In the genomic region with DNA sequence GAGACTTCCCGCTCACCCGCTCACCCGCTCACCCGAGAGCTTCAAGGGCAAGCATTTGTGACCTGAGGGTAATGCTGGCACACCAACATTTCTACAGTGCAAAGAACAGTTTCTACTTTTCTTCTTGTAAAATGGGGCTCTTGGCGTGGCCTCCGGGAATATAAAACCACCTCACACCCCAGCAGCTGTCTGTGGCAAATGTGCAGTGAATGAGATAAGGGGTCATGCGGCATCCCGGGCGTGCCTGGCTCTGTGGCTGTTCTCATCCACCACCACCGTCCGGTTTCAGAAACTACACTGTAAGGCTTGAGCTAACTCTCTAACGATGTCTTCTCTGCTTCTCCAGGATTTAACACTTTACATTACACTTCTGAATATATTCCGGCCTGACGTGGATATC, we compare ENCODE assay signal across 13 mouse cellular contexts. TPM values are rescaled to one million over a fixed set of nuclear protein-coding genes. Genes with fewer than 3 reads are reported as not detected.
DNase-seq lines count a peak whose midpoint lies in the region; ATAC-seq lines count a peak whose summit lies in the region.
"Had no signal": no experiment of that assay in that cellular context is flagged by ENCODE, and none has a peak within 500 bp of the region (broad histone marks: within the 10 kb centered on the region; RNA-seq: fewer than 3 reads in every experiment).

No protein-coding gene starts in this region.

- H3K27me3 ChIP-seq in heart, embryonic 13.5 days (replicated peaks) = peaks cover 12% of the 10 kb centered on the region
- H3K27me3 ChIP-seq in liver, embryonic 16.5 days (ENCODE audit: control insufficient read depth, insufficient read depth, low read depth, low read length) = no peaks in the 10 kb centered on the region
- H3K27me3 ChIP-seq in midbrain, embryonic 10.5 days (ENCODE audit: low read depth, poor library complexity, severe bottlenecking) = no peaks in the 10 kb centered on the region
- no peaks in the 10 kb centered on the region for H3K27me3 ChIP-seq in forebrain, embryonic 12.5 days
- H3K27me3 ChIP-seq: CH12.LX; embryonic facial prominence, embryonic 15.5 days; limb, embryonic 12.5 days had no signal

- peaks cover 26% of the 10 kb centered on the region for H3K4me1 ChIP-seq in heart, embryonic 13.5 days
- peaks cover 34% of the 10 kb centered on the region for H3K4me1 ChIP-seq in liver, embryonic 16.5 days (ENCODE audit: control insufficient read depth, low read depth, low read length)
- H3K4me1 ChIP-seq in midbrain, embryonic 10.5 days = no peaks in the 10 kb centered on the region
- no peaks in the 10 kb centered on the region; the same call in 1 of the 2 replicates for H3K4me1 ChIP-seq in forebrain, embryonic 12.5 days
- H3K4me1 ChIP-seq: embryonic facial prominence, embryonic 15.5 days; limb, embryonic 12.5 days had no signal

- H3K27ac ChIP-seq in heart, embryonic 13.5 days (replicated peaks) = no peak overlapping the region
- peak overlapping the region; percentile 94 for H3K27ac ChIP-seq in liver, embryonic 16.5 days (ENCODE audit: low read length)
- H3K27ac ChIP-seq in midbrain, embryonic 10.5 days (replicated peaks) = no peak overlapping the region
- H3K27ac ChIP-seq in forebrain, embryonic 12.5 days = no peak overlapping the region
- H3K27ac ChIP-seq: embryonic facial prominence, embryonic 15.5 days; gastrocnemius, adult 2 months; limb, embryonic 12.5 days had no signal

- no peak for DNase-seq in heart, postnatal 14 days
- peak; percentile 89 for DNase-seq in 416B (ENCODE audit: low read depth)
- DNase-seq in c-Kit-positive CD71-positive TER-119-negative erythroid progenitor cells, embryonic 14.5 days (ENCODE audit: low read depth) = peak; percentile 80
- DNase-seq in midbrain, embryonic 10.5 days (ENCODE audit: low spot score) = no peak
- no peak for DNase-seq in cerebellum, adult 9-10 months
- DNase-seq: gastrocnemius, adult 2 months; midbrain, embryonic 14.5 days had no signal

- no peaks in the 10 kb centered on the region for H3K36me3 ChIP-seq in heart, embryonic 13.5 days
- no peaks in the 10 kb centered on the region for H3K36me3 ChIP-seq in liver, embryonic 16.5 days (ENCODE audit: control insufficient read depth, insufficient read depth)
- H3K36me3 ChIP-seq in midbrain, embryonic 10.5 days = no peaks in the 10 kb centered on the region
- no peaks in the 10 kb centered on the region for H3K36me3 ChIP-seq in forebrain, embryonic 12.5 days (replicated peaks)
- H3K36me3 ChIP-seq: embryonic facial prominence, embryonic 15.5 days; limb, embryonic 12.5 days had no signal

- no peaks in the 10 kb centered on the region for H3K9me3 ChIP-seq in heart, embryonic 13.5 days
- no peaks in the 10 kb centered on the region for H3K9me3 ChIP-seq in liver, embryonic 16.5 days (replicated peaks; ENCODE audit: control insufficient read depth, low read length)
- no peaks in the 10 kb centered on the region for H3K9me3 ChIP-seq in midbrain, embryonic 10.5 days (replicated peaks)
- H3K9me3 ChIP-seq in forebrain, embryonic 12.5 days = no peaks in the 10 kb centered on the region
- H3K9me3 ChIP-seq: embryonic facial prominence, embryonic 15.5 days; limb, embryonic 12.5 days had no signal

- peak overlapping the region; percentile 16; the same call in 1 of the 2 replicates for H3K4me3 ChIP-seq in heart, embryonic 13.5 days
- H3K4me3 ChIP-seq in liver, embryonic 16.5 days (ENCODE audit: low read depth, low read length) = peak overlapping the region; percentile 38
- no peak overlapping the region for H3K4me3 ChIP-seq in midbrain, embryonic 10.5 days
- H3K4me3 ChIP-seq in forebrain, embryonic 12.5 days (replicated peaks) = no peak overlapping the region
- H3K4me3 ChIP-seq: embryonic facial prominence, embryonic 15.5 days; gastrocnemius, adult 2 months; limb, embryonic 12.5 days had no signal

- peak overlapping the region; percentile 60 for H3K4me2 ChIP-seq in heart, embryonic 13.5 days
- peak overlapping the region; percentile 62 for H3K4me2 ChIP-seq in liver, embryonic 16.5 days (ENCODE audit: low read depth, low read length)
- H3K4me2 ChIP-seq in forebrain, embryonic 12.5 days = no peak overlapping the region
- H3K4me2 ChIP-seq: embryonic facial prominence, embryonic 15.5 days; limb, embryonic 12.5 days had no signal

- peak; percentile 74; the same call in 1 of the 2 replicates for ATAC-seq in heart, embryonic 13.5 days (ENCODE audit: extremely low read depth, insufficient number of reproducible peaks, low FRiP score, low TSS enrichment)
- peak; percentile 98 for ATAC-seq in liver, embryonic 16.5 days (ENCODE audit: low read depth)
- ATAC-seq in forebrain, embryonic 12.5 days (ENCODE audit: low FRiP score) = no peak

- intact Hi-C loops in heart, postnatal 14 days (cut with DNase I) = no loop called here

- H3K9ac ChIP-seq in heart, embryonic 13.5 days = peak overlapping the region; percentile 34; the same call in 1 of the 2 replicates
- H3K9ac ChIP-seq in liver, embryonic 16.5 days (ENCODE audit: low read depth, low read length) = peak overlapping the region; percentile 54
- no peak overlapping the region for H3K9ac ChIP-seq in forebrain, embryonic 12.5 days
- H3K9ac ChIP-seq: embryonic facial prominence, embryonic 15.5 days; limb, embryonic 12.5 days had no signal

- WGBS in heart, embryonic 13.5 days = 31% methylated on average over 14 of the region's 14 CpGs
- 18% methylated on average over 14 of the region's 14 CpGs for WGBS in liver, embryonic 16.5 days (ENCODE audit: insufficient replicate concordance)
- WGBS in midbrain, embryonic 10.5 days = 83% methylated on average over 14 of the region's 14 CpGs
- 88% methylated on average over 14 of the region's 14 CpGs for WGBS in forebrain, embryonic 12.5 days

RNA-seq across cellular contexts. Expression of a gene that starts 17.7 kb away (rescaled TPM):
- 7.9 and 10.0 TPM in 2 replicates for polyA plus RNA-seq in heart, embryonic 13.5 days (2015; fragmentation: Nextera tagmentation; extraction: Ambion mirVana)
- 1 to 10 TPM; 6.8 to 7.1 TPM for total RNA-seq in heart, postnatal 14 days (2021)
- polyA plus RNA-seq in liver, embryonic 16.5 days (2015; fragmentation: Nextera tagmentation; extraction: Ambion mirVana) = 2.6 TPM in 2 replicates
- 38.6 and 39.9 TPM in 2 replicates for polyA plus RNA-seq in midbrain, embryonic 10.5 days (2016; fragmentation: Nextera tagmentation; extraction: Ambion mirVana)
- polyA plus RNA-seq in forebrain, embryonic 12.5 days (2016; fragmentation: Nextera tagmentation; extraction: Ambion mirVana) = 38.1 and 39.2 TPM in 2 replicates

Comparison
In these comparisons a context has a peak if more than half of its experiments do, and no peak if none do; other contexts are left out.
1. H3K4me3 ChIP-seq: peak in heart, embryonic 13.5 days (single experiment) and liver, embryonic 16.5 days (single experiment); none in midbrain, embryonic 10.5 days (single experiment) and forebrain, embryonic 12.5 days (single experiment).
2. DNase-seq: peak in 416B (single experiment) and c-Kit-positive CD71-positive TER-119-negative erythroid progenitor cells, embryonic 14.5 days (single experiment); none in heart, postnatal 14 days (0 of 2), midbrain, embryonic 10.5 days (single experiment) and cerebellum, adult 9-10 months (single experiment).